Mouse (Mus musculus) CH12.LX (cell line): Measurements from ENCODE around the gene Rgl1. TPM values are rescaled to one million over a fixed set of nuclear protein-coding genes. Genes with fewer than 3 reads are reported as not detected.
A peak's percentile ranks its signal among the peaks of the same experiment; 100 is the strongest.

Experiments
- DNase-seq: peaks from one replicate; pipeline ENCODE4 v3.0.0-alpha.2; 2013; ENCODE audit errors: extremely low read depth
- H3K27ac ChIP-seq: 2 replicates; pipeline ENCODE4 v1.5.1; 2012; ENCODE audit warnings: low read depth, mild to moderate bottlenecking, control low read depth, moderate library complexity; ENCODE audit not compliant: insufficient read depth
- H3K27me3 ChIP-seq: replicated peaks from 2 replicates; pipeline ENCODE3; 2012; ENCODE audit warnings: inconsistent platforms
- H3K36me3 ChIP-seq, 2 experiments: replicated peaks in 1 of 2; 2 replicates each; pipeline versions ENCODE3 to v1.6.1; 2012; ENCODE audit warnings: inconsistent platforms in 1 of 2, low read length in 1 of 2, mild to moderate bottlenecking in 1 of 2, mixed read lengths in 1 of 2, moderate library complexity in 1 of 2; ENCODE audit not compliant: control insufficient read depth in 1 of 2, insufficient read depth in 1 of 2
- H3K4me1 ChIP-seq, 2 experiments: 2 replicates each; pipeline ENCODE4 v1.6.1; 2012; ENCODE audit warnings: inconsistent platforms in 1 of 2, moderate library complexity in 1 of 2; ENCODE audit not compliant: insufficient read depth in 2 of 2, control insufficient read depth in 1 of 2
- H3K4me2 ChIP-seq: 2 replicates; pipeline ENCODE4 v1.6.1; 2012; ENCODE audit warnings: low read depth, mild to moderate bottlenecking, control low read depth; ENCODE audit not compliant: poor library complexity, insufficient read depth, severe bottlenecking
- H3K4me3 ChIP-seq, 3 experiments: fragments of 150-350 bp in 1 of 3; sonication (generic) in 1 of 3; replicated peaks in 1 of 3; 2 replicates each; pipeline versions ENCODE3 to v1.5.1; 2011 to 2012; ENCODE audit warnings: low read depth in 2 of 3, low read length in 2 of 3, mild to moderate bottlenecking in 2 of 3, moderate library complexity in 2 of 3, control low read depth in 1 of 3, improper control_type of control experiment in 1 of 3, inconsistent platforms in 1 of 3, mixed read lengths in 1 of 3; ENCODE audit not compliant: poor library complexity in 1 of 3
- H3K79me2 ChIP-seq: replicated peaks from 2 replicates; pipeline ENCODE4 v1.6.1; 2012; ENCODE audit warnings: mild to moderate bottlenecking, moderate library complexity; ENCODE audit not compliant: control insufficient read depth, poor library complexity, insufficient read depth, severe bottlenecking; ENCODE audit errors: extremely low read depth
- H3K9ac ChIP-seq: 2 replicates; pipeline ENCODE4 v1.6.1; 2012; ENCODE audit warnings: low read depth, mild to moderate bottlenecking, control low read depth, moderate library complexity; ENCODE audit not compliant: insufficient read depth
- H3K9me3 ChIP-seq: replicated peaks from 2 replicates; pipeline ENCODE3; 2012; ENCODE audit warnings: low read length, inconsistent platforms, mixed read lengths
- BHLHE40 ChIP-seq: IDR thresholded peaks from 2 replicates; pipeline ENCODE4 v1.6.1; 2011; ENCODE audit warnings: mild to moderate bottlenecking, low read depth, low read length, improper control_type of control experiment
- CHD2 ChIP-seq: IDR thresholded peaks from 2 replicates; pipeline ENCODE4 v1.6.1; 2011; ENCODE audit warnings: low read length, improper control_type of control experiment
- CTCF ChIP-seq, 2 experiments: IDR thresholded peaks in 1 of 2; conservative IDR thresholded peaks in 1 of 2; 2 replicates each; pipeline ENCODE4 v1.5.1; 2011 to 2012; ENCODE audit warnings: low read depth in 2 of 2, low read length in 2 of 2, improper control_type of control experiment in 1 of 2, inconsistent platforms in 1 of 2, mild to moderate bottlenecking in 1 of 2, moderate library complexity in 1 of 2
- EP300 ChIP-seq: IDR thresholded peaks from 2 replicates; pipeline ENCODE4 v1.6.1; 2011; ENCODE audit warnings: low read length, improper control_type of control experiment
- ETS1 ChIP-seq: conservative IDR thresholded peaks from 2 replicates; pipeline ENCODE4 v1.6.1; 2012; ENCODE audit warnings: low read depth, mild to moderate bottlenecking, inconsistent platforms, low read length, improper control_type of control experiment, moderate library complexity
- GABPA ChIP-seq: IDR thresholded peaks from 2 replicates; pipeline ENCODE4 v1.6.1; 2012; ENCODE audit warnings: low read depth, low read length, improper control_type of control experiment, inconsistent platforms; ENCODE audit not compliant: insufficient replicate concordance
- IRF4 ChIP-seq: IDR thresholded peaks from 2 replicates; pipeline ENCODE4 v1.6.1; 2014; ENCODE audit warnings: low read depth, mild to moderate bottlenecking, inconsistent platforms, low read length, improper control_type of control experiment
- JUN ChIP-seq: IDR thresholded peaks from 2 replicates; pipeline ENCODE4 v1.6.1; 2011; ENCODE audit warnings: low read depth, mild to moderate bottlenecking, low read length, improper control_type of control experiment, moderate library complexity; ENCODE audit not compliant: insufficient read depth
- JUND ChIP-seq: conservative IDR thresholded peaks from 2 replicates; pipeline ENCODE4 v1.6.1; 2011; ENCODE audit warnings: low read depth, low read length, improper control_type of control experiment
- MXI1 ChIP-seq: IDR thresholded peaks from 2 replicates; pipeline ENCODE4 v1.6.1; 2011; ENCODE audit warnings: mild to moderate bottlenecking, low read depth, low read length, improper control_type of control experiment
- MYC ChIP-seq: IDR thresholded peaks from 2 replicates; pipeline ENCODE4 v1.6.1; 2011; ENCODE audit warnings: low read depth, mild to moderate bottlenecking, improper control_type of control experiment, low read length
- NELFE ChIP-seq: IDR thresholded peaks from 2 replicates; pipeline ENCODE4 v1.6.1; 2011; ENCODE audit warnings: low read depth, low read length, improper control_type of control experiment
- NRF1 ChIP-seq: IDR thresholded peaks from 2 replicates; pipeline ENCODE4 v1.6.1; 2014; ENCODE audit warnings: low read depth, mild to moderate bottlenecking, inconsistent platforms, low read length, improper control_type of control experiment, moderate library complexity
- PAX5 ChIP-seq: IDR thresholded peaks from 2 replicates; pipeline ENCODE4 v1.6.1; 2012; ENCODE audit warnings: low read length, inconsistent platforms, mixed read lengths
- RAD21 ChIP-seq: IDR thresholded peaks from 2 replicates; pipeline ENCODE4 v1.6.1; 2011; ENCODE audit warnings: low read depth, mild to moderate bottlenecking, low read length, improper control_type of control experiment, moderate library complexity
- SMC3 ChIP-seq: IDR thresholded peaks from 2 replicates; pipeline ENCODE4 v1.6.1; 2011; ENCODE audit warnings: low read depth, low read length, improper control_type of control experiment
- USF1 ChIP-seq: IDR thresholded peaks from 2 replicates; pipeline ENCODE4 v1.6.1; 2014; ENCODE audit warnings: low read depth, mild to moderate bottlenecking, inconsistent platforms, low read length, improper control_type of control experiment
- ZC3H11A ChIP-seq: IDR thresholded peaks from 2 replicates; pipeline ENCODE4 v1.6.1; 2012; ENCODE audit warnings: low read depth, mild to moderate bottlenecking, inconsistent platforms, low read length, improper control_type of control experiment
- ZKSCAN1 ChIP-seq: IDR thresholded peaks from 2 replicates; pipeline ENCODE4 v1.6.1; 2012; ENCODE audit warnings: low read depth, inconsistent platforms, low read length, improper control_type of control experiment, borderline replicate concordance
- ZNF384 ChIP-seq: IDR thresholded peaks from 2 replicates; pipeline ENCODE4 v1.6.1; 2012; ENCODE audit warnings: low read depth, low read length, improper control_type of control experiment, inconsistent platforms
- dilution Hi-C: fragments of 300-500 bp; cut with MboI; formaldehyde crosslinking; loops from 2 replicates; pipeline ENCODE4 v1.14.3; 2020; ENCODE audit warnings: low sequenced_read_pairs; ENCODE audit not compliant: extremely low pct_unique_long_range_greater_than_20kb, extremely low pct_ligation_motif_present
- in situ Hi-C: fragments of 300-500 bp; cut with MboI; formaldehyde crosslinking; loops from 3 replicates; pipeline ENCODE4 v1.14.3; 2019; ENCODE audit warnings: low sequenced_read_pairs, low pct_ligation_motif_present, low pct_unique_long_range_greater_than_20kb, mixed read lengths
- polyA plus RNA-seq: library from polyadenylated mRNA; unstranded; fragments of >175 nt; gene quantifications from 2 replicates; pipeline ENCODE4 v1.2.1, GENCODE M21; 2012; ENCODE audit warnings: low read depth; ENCODE audit not compliant: insufficient read length
- total RNA-seq, 2 experiments: library from RNA; depleted of rRNA; stranded (reverse); fragments of 300-350 nt in 1 of 2; fragments of >200 nt in 1 of 2; gene quantifications; 2 replicates each; pipeline ENCODE4 v1.2.3; 2012 to 2014

Rgl1 gene
- total and polyA plus RNA-seq, 3 experiments, result 0.25 to 1.7 (median 0.74) TPM

GRCm38 (mm10) chr1:152522226-152522625 lies 243.9 kb downstream of the Rgl1 start:
- Histone ChIP-seq H3K4me1 (peaks cover 0 to 15% of the 10 kb centered on the region in 2 experiments; a peak in 3 of 4 replicates), H3K9ac (no peak overlapping the region), H3K79me2 (no peaks in the 10 kb centered on the region), H3K4me2 (no peak overlapping the region), H3K27me3 (no peaks in the 10 kb centered on the region), H3K4me3 (no peak overlapping the region), H3K27ac (no peak overlapping the region), H3K36me3 (peaks cover 0 to 10% of the 10 kb centered on the region in 2 experiments), H3K9me3 (no peaks in the 10 kb centered on the region)
- TF ChIP-seq MXI1 (no peak), ZC3H11A (no peak), NELFE (no peak), ZKSCAN1 (no peak)
- DNase-seq, result no peak
- in situ Hi-C loops (loop anchor here (10.0 kb wide), 1 partner anchor 223 kb away; no protein-coding TSS in a partner anchor), dilution Hi-C loops (no loop called here)

GRCm38 (mm10) chr1:152520798-152521575 lies 245.2 kb downstream of the Rgl1 start:
- dilution Hi-C loops (no loop called here), in situ Hi-C loops (loop anchor here (10.0 kb wide), 1 partner anchor 224 kb away; no protein-coding TSS in a partner anchor)
- peak; percentile 55 for TF ChIP-seq SMC3
- peak; percentile 69 to 73 for TF ChIP-seq CTCF (conservative IDR thresholded peaks at IDR 0.05 in 1 of 2, IDR thresholded peaks at IDR 0.05 in 1 of 2; ENCODE audit: low read depth in 2 of 2, low read length in 2 of 2)
- TF ChIP-seq RAD21, result peak; percentile 39
- TF ChIP-seq MYC, result no peak
- Histone ChIP-seq H3K27me3 (no peaks in the 10 kb centered on the region), H3K27ac (no peak overlapping the region), H3K9ac (no peak overlapping the region), H3K4me1 (peaks cover 0 to 8% of the 10 kb centered on the region in 2 experiments; a peak in 3 of 4 replicates), H3K9me3 (no peaks in the 10 kb centered on the region), H3K36me3 (peaks cover 0 to 10% of the 10 kb centered on the region in 2 experiments), H3K79me2 (no peaks in the 10 kb centered on the region), H3K4me2 (no peak overlapping the region), H3K4me3 (no peak overlapping the region)
- peak; percentile 63 for DNase-seq

- H3K36me3 ChIP-seq, result peaks cover 0 to 7% of the 10 kb centered on the region in 2 experiments
- H3K27ac ChIP-seq, result no peak overlapping the region
- in situ Hi-C loops, result no loop called here
- DNase-seq, result no peak
- no peak overlapping the region for H3K4me2 ChIP-seq
- no peaks in the 10 kb centered on the region for H3K9me3 ChIP-seq
- no peak overlapping the region for H3K4me3 ChIP-seq
- dilution Hi-C loops, result no loop called here
- H3K4me1 ChIP-seq, result no peaks in the 10 kb centered on the region; a peak in 1 of 4 replicates
- no peak overlapping the region for H3K9ac ChIP-seq
- H3K79me2 ChIP-seq, result no peaks in the 10 kb centered on the region
- H3K27me3 ChIP-seq, result no peaks in the 10 kb centered on the region
- no peak for TF ChIP-seq NRF1
- no peak for TF ChIP-seq PAX5
- TF ChIP-seq IRF4, result no peak
- no peak for TF ChIP-seq ZC3H11A
- TF ChIP-seq JUND, result no peak
- no peak for TF ChIP-seq USF1
- no peak for TF ChIP-seq MYC
- no peak for TF ChIP-seq ZKSCAN1
- no peak for TF ChIP-seq BHLHE40
- TF ChIP-seq EP300, result no peak
- TF ChIP-seq ZNF384, result no peak
- TF ChIP-seq GABPA, result no peak
- TF ChIP-seq ETS1, result no peak
- no peak for TF ChIP-seq CHD2
- TF ChIP-seq NELFE, result no peak
- TF ChIP-seq JUN, result no peak
Observed at GRCm38 (mm10) chr1:152518971-152519370, 247.2 kb downstream of the Rgl1 start.
